Mouse (Mus musculus): ENCODE data around the gene Stx8. TPM values are rescaled to one million over a fixed set of nuclear protein-coding genes. Genes with fewer than 3 reads are reported as not detected.

Stx8 gene
- polyA plus RNA-seq, 1 experiment, result 78.2 TPM

DNA sequence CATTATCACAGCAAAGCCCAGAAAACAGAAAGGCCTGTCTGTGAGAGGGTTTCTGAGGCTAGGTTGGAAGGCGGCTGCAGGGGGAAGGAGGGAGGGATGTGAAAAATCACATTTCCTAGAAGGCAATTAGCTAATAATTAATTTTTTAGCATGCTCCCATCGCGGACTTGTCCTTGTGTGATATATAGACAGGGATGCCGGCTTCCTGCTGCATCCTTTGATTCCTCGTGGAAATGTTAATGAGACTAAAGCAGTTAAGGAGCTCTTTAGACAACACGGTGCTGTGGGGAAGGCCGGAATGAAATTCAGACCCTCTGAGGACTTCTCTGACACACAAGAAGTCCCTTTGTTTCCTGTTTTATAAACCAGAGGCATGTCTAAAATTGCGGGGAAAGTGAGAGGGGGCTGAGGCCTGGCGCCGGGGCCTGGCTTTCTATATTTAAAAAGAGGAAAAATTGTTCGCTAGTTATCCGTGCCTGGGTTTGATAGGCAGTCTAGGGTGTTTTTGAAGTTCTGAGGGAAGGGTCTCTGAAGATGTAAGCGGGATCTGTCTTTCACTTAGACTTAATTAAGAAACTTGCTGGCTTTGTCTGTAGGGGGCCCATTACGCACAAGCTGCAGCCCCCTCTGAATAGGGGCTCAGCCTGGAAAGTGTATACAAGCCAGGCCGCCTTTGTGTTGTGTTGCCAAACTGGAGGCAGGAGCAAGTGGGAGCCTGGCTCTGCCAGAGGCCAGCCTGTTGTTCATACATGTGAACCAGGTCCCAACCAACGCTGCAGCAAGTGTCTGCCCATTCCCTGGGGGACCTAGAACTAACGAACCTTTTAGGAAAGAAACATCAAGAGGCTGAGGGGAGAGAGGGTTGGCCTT is 179.8 kb downstream of the Stx8 start:
- Histone ChIP-seq H3K4me1 (ENCODE audit: control insufficient read depth, insufficient read depth, low read length) (no peaks in the 10 kb centered on the region), H3K27ac (ENCODE audit: insufficient read depth, low read depth, low read length) (no peak overlapping the region), H3K4me3 (ENCODE audit: insufficient read depth, low read length) (no peak overlapping the region)
- TF ChIP-seq CTCF (IDR thresholded peaks at IDR 0.05; ENCODE audit: low read depth, low read length) (no peak), POLR2A (IDR thresholded peaks at IDR 0.05; ENCODE audit: borderline replicate concordance, low read depth, low read length) (no peak)

GRCm38 (mm10) chr11:68146456-68146851 is 180.5 kb downstream of the Stx8 start:
- Histone ChIP-seq H3K4me3 (ENCODE audit: insufficient read depth, low read length) (no peak overlapping the region), H3K27ac (ENCODE audit: insufficient read depth, low read depth, low read length) (no peak overlapping the region), H3K4me1 (ENCODE audit: control insufficient read depth, insufficient read depth, low read length) (no peaks in the 10 kb centered on the region)
- TF ChIP-seq CTCF (IDR thresholded peaks at IDR 0.05; ENCODE audit: low read depth, low read length) (no peak), POLR2A (IDR thresholded peaks at IDR 0.05; ENCODE audit: borderline replicate concordance, low read depth, low read length) (no peak)

DNA sequence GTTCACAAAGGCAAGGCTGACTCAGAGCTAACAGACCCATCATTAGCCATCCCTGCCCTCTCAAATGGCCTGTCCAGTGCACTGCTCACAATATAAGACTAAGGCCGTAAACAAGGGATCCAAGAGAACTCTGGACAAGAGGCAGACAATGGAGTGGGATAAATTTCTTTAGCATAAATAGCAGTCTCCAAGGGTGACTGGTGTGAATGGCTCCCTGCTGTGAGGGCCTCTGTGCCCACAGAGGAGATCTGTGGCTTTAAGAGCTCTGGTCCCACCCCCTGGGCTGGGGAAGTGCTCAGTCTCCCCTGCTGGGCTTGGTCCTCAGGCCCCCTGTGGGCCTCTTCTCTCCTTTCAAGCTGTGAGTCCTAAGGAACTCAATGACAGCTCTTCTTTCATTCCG is 184.9 kb downstream of the Stx8 start:
- no peak for TF ChIP-seq POLR2A (IDR thresholded peaks at IDR 0.05; ENCODE audit: borderline replicate concordance, low read depth, low read length)
- TF ChIP-seq CTCF (IDR thresholded peaks at IDR 0.05; ENCODE audit: low read depth, low read length), result no peak
- Histone ChIP-seq H3K4me3 (ENCODE audit: insufficient read depth, low read length) (no peak overlapping the region), H3K27ac (ENCODE audit: insufficient read depth, low read depth, low read length) (no peak overlapping the region), H3K4me1 (ENCODE audit: control insufficient read depth, insufficient read depth, low read length) (no peaks in the 10 kb centered on the region)

- Histone ChIP-seq H3K27ac (ENCODE audit: insufficient read depth, low read depth, low read length) (no peak overlapping the region), H3K4me3 (ENCODE audit: insufficient read depth, low read length) (no peak overlapping the region), H3K4me1 (ENCODE audit: control insufficient read depth, insufficient read depth, low read length) (no peaks in the 10 kb centered on the region)
- TF ChIP-seq CTCF (IDR thresholded peaks at IDR 0.05; ENCODE audit: low read depth, low read length), result no peak
- no peak for TF ChIP-seq POLR2A (IDR thresholded peaks at IDR 0.05; ENCODE audit: borderline replicate concordance, low read depth, low read length)
These were observed 189.8 kb downstream of the Stx8 start for GRCm38 (mm10) chr11:68155821-68156220.

GRCm38 (mm10) chr11:68158166-68158565 is 192.2 kb downstream of the Stx8 start:
- Histone ChIP-seq H3K27ac (ENCODE audit: insufficient read depth, low read depth, low read length) (no peak overlapping the region), H3K4me1 (ENCODE audit: control insufficient read depth, insufficient read depth, low read length) (no peaks in the 10 kb centered on the region), H3K4me3 (ENCODE audit: insufficient read depth, low read length) (no peak overlapping the region)
- no peak for TF ChIP-seq CTCF (IDR thresholded peaks at IDR 0.05; ENCODE audit: low read depth, low read length)
- TF ChIP-seq POLR2A (IDR thresholded peaks at IDR 0.05; ENCODE audit: borderline replicate concordance, low read depth, low read length), result no peak

GRCm38 (mm10) chr11:68159867-68160266 is 193.9 kb downstream of the Stx8 start:
- TF ChIP-seq CTCF (IDR thresholded peaks at IDR 0.05; ENCODE audit: low read depth, low read length), result no peak
- TF ChIP-seq POLR2A (IDR thresholded peaks at IDR 0.05; ENCODE audit: borderline replicate concordance, low read depth, low read length), result no peak
- Histone ChIP-seq H3K4me1 (ENCODE audit: control insufficient read depth, insufficient read depth, low read length) (no peaks in the 10 kb centered on the region), H3K4me3 (ENCODE audit: insufficient read depth, low read length) (no peak overlapping the region), H3K27ac (ENCODE audit: insufficient read depth, low read depth, low read length) (no peak overlapping the region)

DNA sequence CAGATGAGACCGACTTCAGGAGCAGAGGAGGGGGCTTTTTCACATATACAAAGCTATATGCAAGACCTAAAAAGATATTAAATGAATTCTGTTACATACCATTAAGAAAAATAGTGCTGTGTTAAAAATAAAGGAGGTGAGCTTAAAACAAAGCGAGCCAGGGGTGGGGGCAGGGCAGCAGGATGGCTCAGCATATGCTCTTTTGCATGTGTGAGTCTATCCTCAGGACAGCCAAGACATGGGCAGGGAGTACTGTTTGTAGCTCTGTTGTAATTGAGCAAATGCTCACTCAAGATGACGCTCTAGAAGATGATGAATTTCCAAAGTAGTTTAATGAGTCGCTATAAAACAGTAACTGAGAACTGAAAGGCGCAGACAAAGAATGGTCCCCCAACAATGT is 198.4 kb downstream of the Stx8 start:
- Histone ChIP-seq H3K4me3 (ENCODE audit: insufficient read depth, low read length) (no peak overlapping the region), H3K27ac (ENCODE audit: insufficient read depth, low read depth, low read length) (no peak overlapping the region), H3K4me1 (ENCODE audit: control insufficient read depth, insufficient read depth, low read length) (no peaks in the 10 kb centered on the region)
- no peak for TF ChIP-seq CTCF (IDR thresholded peaks at IDR 0.05; ENCODE audit: low read depth, low read length)
- no peak for TF ChIP-seq POLR2A (IDR thresholded peaks at IDR 0.05; ENCODE audit: borderline replicate concordance, low read depth, low read length)

- H3K4me3 ChIP-seq (ENCODE audit: insufficient read depth, low read length), result no peak overlapping the region
- TF ChIP-seq CTCF (IDR thresholded peaks at IDR 0.05; ENCODE audit: low read depth, low read length) (no peak), POLR2A (IDR thresholded peaks at IDR 0.05; ENCODE audit: borderline replicate concordance, low read depth, low read length) (no peak)
- H3K27ac ChIP-seq (ENCODE audit: insufficient read depth, low read depth, low read length), result no peak overlapping the region
- no peaks in the 10 kb centered on the region for H3K4me1 ChIP-seq (ENCODE audit: control insufficient read depth, insufficient read depth, low read length)
These were observed 202.4 kb downstream of the Stx8 start for GRCm38 (mm10) chr11:68168427-68168826.

DNA sequence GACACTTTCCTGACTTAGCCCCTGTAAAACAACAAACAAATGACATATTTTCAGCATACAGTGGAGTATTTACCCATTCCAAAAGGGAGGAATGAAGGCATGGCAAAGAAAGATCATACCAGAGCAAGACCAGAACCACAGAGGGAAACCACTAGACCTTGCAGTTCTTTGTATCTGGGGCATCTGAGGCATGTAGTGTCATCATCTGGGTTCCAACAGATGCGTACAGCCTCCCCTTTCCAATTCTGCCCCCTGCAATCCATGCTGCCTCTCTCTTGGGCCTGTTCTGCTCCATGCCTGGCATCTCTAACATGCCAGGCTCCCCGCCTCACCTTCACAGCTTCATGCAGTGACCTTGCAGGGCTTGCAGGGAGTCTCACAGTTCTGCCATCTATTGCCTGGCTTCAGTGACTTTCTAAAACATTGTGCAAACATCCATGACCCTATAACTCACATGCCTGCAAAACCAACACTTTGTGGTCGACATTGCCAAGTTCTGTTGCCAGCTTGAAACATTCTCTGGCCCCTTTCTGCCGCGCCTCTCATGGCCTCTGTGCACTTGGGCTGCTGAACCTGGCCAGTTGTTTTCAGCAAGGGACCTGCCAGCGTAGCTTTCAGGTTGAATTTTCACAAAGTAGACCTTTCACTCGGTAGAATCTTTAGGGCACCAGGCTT is 206.1 kb downstream of the Stx8 start:
- Histone ChIP-seq H3K4me1 (ENCODE audit: control insufficient read depth, insufficient read depth, low read length) (no peaks in the 10 kb centered on the region), H3K27ac (ENCODE audit: insufficient read depth, low read depth, low read length) (no peak overlapping the region), H3K4me3 (ENCODE audit: insufficient read depth, low read length) (no peak overlapping the region)
- TF ChIP-seq CTCF (IDR thresholded peaks at IDR 0.05; ENCODE audit: low read depth, low read length), result no peak
- no peak for TF ChIP-seq POLR2A (IDR thresholded peaks at IDR 0.05; ENCODE audit: borderline replicate concordance, low read depth, low read length)

GRCm38 (mm10) chr11:68172648-68173045 is 206.7 kb downstream of the Stx8 start:
- H3K4me3 ChIP-seq (ENCODE audit: insufficient read depth, low read length), result no peak overlapping the region
- TF ChIP-seq CTCF (IDR thresholded peaks at IDR 0.05; ENCODE audit: low read depth, low read length) (no peak), POLR2A (IDR thresholded peaks at IDR 0.05; ENCODE audit: borderline replicate concordance, low read depth, low read length) (no peak)
- H3K4me1 ChIP-seq (ENCODE audit: control insufficient read depth, insufficient read depth, low read length), result no peaks in the 10 kb centered on the region
- H3K27ac ChIP-seq (ENCODE audit: insufficient read depth, low read depth, low read length), result no peak overlapping the region

Measured in bone marrow macrophage, adult 2 months (primary cell).